Mouse (Mus musculus) intestine, embryonic 16.5 days (tissue): ENCODE results near the gene Ppp1r2. TPM values are rescaled to one million over a fixed set of nuclear protein-coding genes. Genes with fewer than 3 reads are reported as not detected.
"Not testable (repeated sequence)": the region's sequence is repeated elsewhere in the genome, so short reads cannot be mapped to it uniquely, and the experiment has no call there.

Experiments
- ATAC-seq: fragments of 200-750 bp; cut with Nextera tagmentation; 2 replicates; pipeline ENCODE4 v1.8.0; 2017; ENCODE audit warnings: moderate TSS enrichment, moderate library complexity
- H3K27ac ChIP-seq: fragments of 300-500 bp; sonication (generic); 2 replicates; pipeline ENCODE4 v1.5.1; 2014; ENCODE audit warnings: mild to moderate bottlenecking, low read length
- H3K27me3 ChIP-seq: fragments of 300-500 bp; sonication (generic); replicated peaks from 2 replicates; pipeline ENCODE4 v1.6.1; 2014; ENCODE audit warnings: low read length, control low read depth, mixed read lengths; ENCODE audit not compliant: control insufficient read depth, insufficient read depth
- H3K36me3 ChIP-seq: fragments of 300-500 bp; sonication (generic); 2 replicates; pipeline ENCODE4 v1.6.1; 2014; ENCODE audit warnings: low read length, control low read depth; ENCODE audit not compliant: control insufficient read depth, insufficient read depth
- H3K4me1 ChIP-seq: fragments of 300-500 bp; sonication (generic); 2 replicates; pipeline ENCODE4 v1.6.1; 2014; ENCODE audit warnings: low read length, control low read depth, mixed read lengths; ENCODE audit not compliant: control insufficient read depth, insufficient read depth
- H3K4me2 ChIP-seq: fragments of 300-500 bp; sonication (generic); 2 replicates; pipeline ENCODE4 v1.6.1; 2014; ENCODE audit warnings: low read depth, low read length, control low read depth
- H3K4me3 ChIP-seq: fragments of 300-500 bp; sonication (generic); 2 replicates; pipeline ENCODE4 v1.5.1; 2014; ENCODE audit warnings: mild to moderate bottlenecking, low read length
- H3K9ac ChIP-seq: fragments of 300-500 bp; sonication (generic); 2 replicates; pipeline ENCODE4 v1.6.1; 2014; ENCODE audit warnings: low read depth, low read length
- H3K9me3 ChIP-seq: fragments of 300-500 bp; sonication (generic); 2 replicates; pipeline ENCODE4 v1.6.1; 2016; ENCODE audit warnings: low read length, control low read depth; ENCODE audit not compliant: control insufficient read depth
- WGBS: fragments of 180-500 bp; shearing (Covaris S2); extraction: QIAGEN DNeasy Blood & Tissue Kit; methylation state at CpG from one replicate; pipeline ENCODE4 v1.1.7; 2014; 5-methylcytosine and 5-hydroxymethylcytosine counted together
- polyA plus RNA-seq: library from polyadenylated mRNA; unstranded; fragments of >200 nt; fragmentation: Nextera tagmentation; extraction: Ambion mirVana; gene quantifications from 2 replicates; pipeline ENCODE4 v1.2.1, GENCODE M21; 2015

Ppp1r2 gene
- polyA plus RNA-seq: 76.2 and 84.2 TPM in 2 replicates

DNA sequence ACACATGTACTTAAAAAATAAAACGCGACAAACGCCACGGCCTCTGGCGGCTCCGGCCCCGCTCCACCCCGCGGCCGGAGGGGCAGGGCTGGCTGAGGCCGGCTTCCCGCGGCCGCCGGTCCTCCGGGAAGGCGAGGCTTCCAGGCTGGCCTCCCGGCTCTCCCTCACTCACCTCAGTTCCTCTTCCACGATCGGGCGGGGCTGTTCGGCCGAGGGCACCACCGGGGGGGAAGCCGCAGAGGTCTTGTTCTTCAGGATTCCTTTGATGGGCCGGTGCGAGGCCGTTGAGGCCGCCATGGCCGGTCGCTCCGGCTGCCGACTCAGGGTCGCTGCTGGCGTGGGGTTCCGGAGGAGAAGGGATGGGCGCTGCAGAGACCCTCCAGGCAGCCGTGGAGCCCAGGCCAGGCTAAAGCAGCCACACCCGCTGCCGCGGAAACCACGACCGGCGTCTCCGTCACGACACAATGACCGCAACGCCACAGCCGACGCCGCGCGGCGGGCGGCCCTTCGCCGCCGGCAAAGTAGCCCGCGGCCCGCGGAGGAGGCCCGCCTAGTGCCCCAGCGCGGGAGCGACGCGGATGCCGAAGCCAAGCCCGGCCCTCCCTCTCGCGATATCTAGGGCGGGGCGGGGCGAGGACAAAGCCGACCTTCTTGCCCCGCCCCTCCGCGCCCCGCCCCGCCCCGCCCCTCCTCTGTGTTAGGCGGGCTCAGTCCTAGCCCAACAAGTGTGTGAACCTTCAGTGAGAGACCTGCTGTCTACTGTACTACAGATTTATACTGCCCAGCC, at the start of gene Ppp1r2:
Gene Ppp1r2, minus strand, starts transcription at position 604 of the 787 bp plus-strand sequence.
- H3K27ac ChIP-seq: peak within 1 kb of the TSS; percentile 89
- ATAC-seq: peak; percentile 96
- under 1% methylated on average over 69 of the region's 83 CpGs for WGBS

DNA sequence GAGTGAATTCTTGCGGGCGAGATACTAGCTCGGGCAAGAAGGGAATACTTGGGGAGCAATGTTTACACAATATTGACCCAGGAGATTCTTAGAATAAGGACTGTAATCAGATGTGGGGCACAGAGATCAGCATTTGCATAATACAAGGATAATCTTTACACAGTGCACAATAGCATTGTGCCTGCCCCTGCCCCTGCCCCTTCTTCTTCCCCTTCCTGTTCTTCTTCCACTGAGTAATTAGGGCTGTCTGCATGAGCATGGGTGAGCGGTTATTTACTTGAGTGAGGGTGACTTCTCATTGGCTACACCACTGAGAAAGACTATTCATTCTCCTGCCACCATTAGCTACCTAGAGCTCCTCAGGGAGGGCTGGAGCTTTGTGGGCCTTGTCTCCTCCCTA, 46.4 kb upstream of the Ppp1r2 start:
- WGBS: 71% methylated on average over 4 of the region's 4 CpGs
- no peak overlapping the region for H3K4me2 ChIP-seq
- H3K27ac ChIP-seq: no peak overlapping the region
- 0 out of 2 replicates have a peak, but pooled peaks cover 3% of the 10 kb centered on the region for H3K4me1 ChIP-seq
- H3K9me3 ChIP-seq: no peaks in the 10 kb centered on the region
- no peaks in the 10 kb centered on the region for H3K27me3 ChIP-seq
- H3K4me3 ChIP-seq: no peak overlapping the region
- ATAC-seq: no peak
- H3K36me3 ChIP-seq: no peaks in the 10 kb centered on the region
- no peak overlapping the region for H3K9ac ChIP-seq

More for the DNA sequence above, at the start of gene Ppp1r2:
- peaks cover 22% of the 10 kb centered on the region for H3K4me1 ChIP-seq
- peak within 1 kb of the TSS; percentile 87 for H3K4me3 ChIP-seq
- no peaks in the 10 kb centered on the region for H3K36me3 ChIP-seq
- H3K27me3 ChIP-seq: no peaks in the 10 kb centered on the region
- peak within 1 kb of the TSS; percentile 96 for H3K9ac ChIP-seq
- peak within 1 kb of the TSS; percentile 56 for H3K4me2 ChIP-seq
- no peaks in the 10 kb centered on the region for H3K9me3 ChIP-seq

DNA sequence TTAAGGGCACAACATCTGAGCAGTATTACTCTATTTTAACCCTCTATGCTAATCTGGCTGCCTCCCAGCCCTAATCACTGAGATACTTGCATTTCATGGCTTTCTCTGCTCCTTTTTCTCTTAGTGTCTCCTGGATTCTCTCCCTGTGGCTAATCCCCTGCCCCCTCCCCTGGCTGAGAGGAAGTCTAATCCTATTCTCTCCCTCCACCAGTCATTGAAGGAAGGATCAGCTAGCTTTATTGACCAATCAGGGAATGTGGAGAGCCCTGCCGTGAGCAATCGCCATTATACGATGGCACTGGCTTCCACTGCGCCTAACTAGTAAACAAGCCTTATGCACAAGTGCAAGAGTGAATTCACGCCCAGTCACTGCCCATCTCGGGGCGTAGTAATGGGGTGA, 45.9 kb upstream of the Ppp1r2 start:
- no peak overlapping the region for H3K4me2 ChIP-seq
- no peak overlapping the region for H3K27ac ChIP-seq
- H3K4me1 ChIP-seq: 0 out of 2 replicates have a peak, but pooled peaks cover 3% of the 10 kb centered on the region
- no peak overlapping the region for H3K9ac ChIP-seq
- no peaks in the 10 kb centered on the region for H3K27me3 ChIP-seq
- H3K36me3 ChIP-seq: no peaks in the 10 kb centered on the region
- H3K4me3 ChIP-seq: no peak overlapping the region
- WGBS: 74% methylated on average over 7 of the region's 7 CpGs
- H3K9me3 ChIP-seq: no peaks in the 10 kb centered on the region
- ATAC-seq: no peak

DNA sequence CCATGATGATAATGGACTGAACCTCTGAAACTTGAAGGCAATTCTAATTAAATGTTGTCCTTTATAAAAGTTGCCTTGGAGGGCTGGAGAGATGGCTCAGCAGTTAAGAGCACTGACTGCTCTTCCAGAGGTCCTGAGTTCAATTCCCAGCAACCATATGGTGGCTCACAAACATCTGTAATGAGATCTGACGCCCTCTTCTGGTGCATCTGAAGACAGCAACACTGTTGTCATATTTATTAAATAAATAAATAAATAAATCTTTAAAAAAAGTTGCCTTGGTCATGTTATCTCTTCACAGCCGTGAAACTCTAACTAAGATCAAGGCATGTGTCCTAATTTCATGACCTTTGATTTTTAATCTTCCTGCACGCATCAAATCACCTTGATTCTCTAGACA, 44.6 kb upstream of the Ppp1r2 start:
- not testable (repeated sequence) for H3K27me3 ChIP-seq, H3K27ac ChIP-seq, ATAC-seq, H3K4me1 ChIP-seq, H3K4me3 ChIP-seq, H3K9me3 ChIP-seq, H3K9ac ChIP-seq, H3K4me2 ChIP-seq, H3K36me3 ChIP-seq
- WGBS: 77% methylated on average over 3 of the region's 3 CpGs

DNA sequence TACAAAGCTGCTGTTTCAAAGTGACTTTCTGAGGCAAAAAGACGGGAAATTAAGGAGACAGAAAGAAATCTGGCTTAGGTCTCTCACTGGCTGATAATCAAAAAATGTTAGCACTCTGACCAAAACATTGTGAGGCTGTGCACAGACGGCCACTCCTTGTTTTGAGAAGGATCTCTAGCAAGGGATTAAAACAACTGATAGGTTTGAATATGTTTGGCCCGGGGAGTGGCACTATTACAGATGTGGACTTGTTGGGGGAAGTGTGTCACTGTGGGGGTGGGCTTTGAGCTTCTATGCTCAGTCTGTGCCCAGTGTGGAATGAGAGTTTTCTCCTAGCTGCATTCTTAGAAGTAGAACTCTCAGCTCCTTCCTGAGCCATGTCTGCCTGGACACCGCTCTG, 44.2 kb upstream of the Ppp1r2 start:
- H3K36me3 ChIP-seq: no peaks in the 10 kb centered on the region
- H3K9me3 ChIP-seq: no peaks in the 10 kb centered on the region
- H3K27me3 ChIP-seq: no peaks in the 10 kb centered on the region
- no peak overlapping the region for H3K27ac ChIP-seq
- H3K4me1 ChIP-seq: 0 out of 2 replicates have a peak, but pooled peaks cover 3% of the 10 kb centered on the region
- no peak overlapping the region for H3K4me3 ChIP-seq
- H3K4me2 ChIP-seq: no peak overlapping the region
- H3K9ac ChIP-seq: no peak overlapping the region
- ATAC-seq: no peak
- 64% methylated on average over 4 of the region's 4 CpGs for whole genome bisulfite sequencing

DNA sequence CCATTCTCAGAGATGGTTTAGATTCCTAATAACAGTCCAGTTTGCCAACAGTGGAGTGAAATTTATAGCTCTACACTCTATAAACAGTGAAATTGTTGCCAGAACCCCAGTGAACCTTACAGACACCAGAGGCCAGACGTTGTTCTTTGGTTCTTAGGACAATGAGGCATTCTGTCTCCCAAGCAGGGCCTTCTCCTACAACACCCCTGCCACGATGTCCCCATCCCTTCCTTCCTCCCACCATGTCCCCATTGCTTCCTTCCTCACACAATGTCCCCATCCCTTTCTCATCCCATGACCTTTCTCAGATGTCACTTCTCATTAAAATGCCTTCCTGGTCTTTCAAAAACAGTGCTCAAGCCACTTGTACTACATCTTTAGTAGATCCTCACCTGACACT, 43.3 kb upstream of the Ppp1r2 start:
- no peaks in the 10 kb centered on the region for H3K27me3 ChIP-seq
- H3K4me3 ChIP-seq: no peak overlapping the region
- 0 out of 2 replicates have a peak, but pooled peaks cover 3% of the 10 kb centered on the region for H3K4me1 ChIP-seq
- H3K36me3 ChIP-seq: no peaks in the 10 kb centered on the region
- no peak overlapping the region for H3K27ac ChIP-seq
- 51% methylated on average over 2 of the region's 2 CpGs for WGBS
- no peak overlapping the region for H3K4me2 ChIP-seq
- H3K9ac ChIP-seq: no peak overlapping the region
- no peak for ATAC-seq
- no peaks in the 10 kb centered on the region for H3K9me3 ChIP-seq

DNA sequence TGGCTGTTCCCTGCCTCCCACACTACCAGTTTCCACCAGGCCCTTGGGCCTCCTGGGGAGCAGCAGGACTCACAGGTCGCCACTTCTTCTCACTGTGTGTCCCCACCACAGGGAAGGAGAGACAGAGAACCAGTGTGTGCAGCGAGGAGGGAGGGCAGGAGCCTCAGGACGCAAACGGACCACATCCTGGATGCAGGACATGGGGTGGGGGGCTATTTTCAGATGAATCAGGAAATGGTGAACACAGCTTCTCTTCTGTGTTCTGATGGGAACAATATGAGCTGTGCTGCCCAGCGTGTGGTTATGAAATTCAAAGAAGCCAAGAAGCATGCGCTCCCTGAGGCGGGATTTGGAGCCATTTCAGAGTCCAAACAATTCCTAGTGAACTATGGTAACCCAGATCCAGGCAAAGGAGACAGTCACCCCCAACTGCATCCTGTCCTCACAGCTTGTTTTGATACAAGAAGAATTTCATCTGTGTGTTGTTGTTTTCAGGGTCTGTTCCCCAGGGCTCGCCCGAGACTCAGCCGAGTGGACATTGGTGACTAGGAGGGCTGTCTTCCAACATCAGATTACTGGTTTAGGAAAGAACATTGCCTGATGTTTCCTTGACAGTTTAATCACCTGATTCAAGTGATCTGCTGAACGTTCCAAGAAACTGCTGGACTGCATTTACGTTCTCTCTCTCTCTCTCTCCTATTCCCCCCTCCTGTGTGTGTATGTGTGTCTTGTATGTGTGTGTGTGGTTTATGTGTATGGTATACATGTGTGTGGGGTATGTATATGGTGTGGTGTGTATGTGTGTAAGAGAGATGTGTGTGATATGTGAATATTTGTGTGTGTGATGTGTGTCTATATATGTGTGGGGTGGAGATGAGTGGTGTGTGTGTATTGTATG, 41.4 kb upstream of the Ppp1r2 start:
- H3K4me1 ChIP-seq, H3K27ac ChIP-seq, H3K4me3 ChIP-seq, H3K4me2 ChIP-seq, ATAC-seq, H3K9me3 ChIP-seq, H3K36me3 ChIP-seq, H3K9ac ChIP-seq, H3K27me3 ChIP-seq: not testable (repeated sequence)
- 48% methylated on average over 12 of the region's 12 CpGs for WGBS

DNA sequence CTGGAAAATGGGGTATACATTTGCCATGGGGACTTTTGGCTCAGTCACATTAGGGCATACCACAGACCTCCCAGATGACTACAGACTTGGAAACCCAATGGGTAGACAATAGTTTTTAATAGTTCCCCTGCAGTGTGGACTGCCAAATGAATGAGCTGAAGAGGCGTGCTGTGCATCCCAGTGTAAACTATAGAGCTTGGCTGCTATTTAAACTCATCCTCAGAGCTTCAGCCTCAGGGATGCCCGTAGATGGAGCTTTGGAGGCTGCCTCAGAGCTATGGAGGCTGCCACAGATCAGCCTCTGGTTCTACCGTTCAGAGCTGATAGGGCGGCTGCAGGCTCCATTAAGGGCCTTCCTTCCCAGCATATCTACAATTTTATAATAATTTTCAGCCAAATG, 40.2 kb upstream of the Ppp1r2 start:
- ATAC-seq: no peak
- H3K4me1 ChIP-seq: 0 out of 2 replicates have a peak, but pooled peaks cover 3% of the 10 kb centered on the region
- no peak overlapping the region for H3K27ac ChIP-seq
- no peak overlapping the region for H3K9ac ChIP-seq
- no peaks in the 10 kb centered on the region for H3K9me3 ChIP-seq
- H3K27me3 ChIP-seq: no peaks in the 10 kb centered on the region
- H3K4me2 ChIP-seq: no peak overlapping the region
- H3K36me3 ChIP-seq: no peaks in the 10 kb centered on the region
- 85% methylated on average over 4 of the region's 4 CpGs for WGBS
- H3K4me3 ChIP-seq: no peak overlapping the region

DNA sequence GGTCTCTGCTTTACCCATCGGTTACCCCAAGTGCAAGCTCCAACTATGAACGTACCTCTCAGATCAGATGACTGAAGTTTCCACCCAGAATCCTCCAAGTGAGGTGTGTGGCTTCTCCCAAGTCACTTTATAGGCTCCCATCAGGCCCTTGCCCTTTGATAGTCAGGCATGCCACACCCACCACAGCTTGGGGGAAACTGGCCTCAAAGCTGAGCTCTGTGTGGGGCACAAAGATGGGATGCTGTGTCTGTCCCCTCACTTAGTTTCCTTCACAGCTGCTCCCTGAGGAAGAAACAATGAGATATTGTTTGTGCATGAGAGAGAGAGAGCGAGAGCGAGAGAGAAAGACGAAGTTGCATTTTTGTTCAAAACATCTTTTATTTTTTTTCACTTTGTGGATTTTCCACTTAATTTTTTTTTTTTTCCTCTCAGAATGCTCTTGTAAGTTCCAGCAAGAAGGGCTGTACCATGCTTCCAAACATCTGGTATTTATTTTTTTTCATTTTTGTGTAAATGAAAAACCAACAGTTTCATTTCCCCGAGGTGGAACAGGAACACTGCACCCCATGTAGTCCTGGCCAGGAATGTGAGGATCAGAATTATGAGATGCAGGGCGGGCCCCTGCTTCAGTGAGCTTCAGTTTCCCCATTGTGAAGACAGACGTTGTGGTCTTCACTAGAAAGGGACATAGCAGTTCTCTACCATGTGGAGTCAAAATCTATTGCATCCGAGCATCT, 39.6 kb upstream of the Ppp1r2 start, which contains the start of gene Apod:
Gene Apod, minus strand, starts transcription at position 312 of the 737 bp plus-strand sequence.
- 67% methylated on average over 9 of the region's 9 CpGs for WGBS
- no peak for ATAC-seq
- no peak within 1 kb of the TSS for H3K27ac ChIP-seq

More for the DNA sequence above, 39.6 kb upstream of the Ppp1r2 start, which contains the start of gene Apod:
- no peak within 1 kb of the TSS for H3K9ac ChIP-seq
- no peaks in the 10 kb centered on the region for H3K36me3 ChIP-seq
- H3K4me3 ChIP-seq: no peak within 1 kb of the TSS
- no peaks in the 10 kb centered on the region for H3K9me3 ChIP-seq
- no peaks in the 10 kb centered on the region for H3K27me3 ChIP-seq
- H3K4me1 ChIP-seq: 0 out of 2 replicates have a peak, but pooled peaks cover 3% of the 10 kb centered on the region
- no peak within 1 kb of the TSS for H3K4me2 ChIP-seq
